Mouse (Mus musculus) heart, adult 9 months (tissue): ENCODE results near the gene Klf8.
"Not testable (repeated sequence)": the region's sequence is repeated elsewhere in the genome, so short reads cannot be mapped to it uniquely, and the experiment has no call there.

Source experiments
- DNase-seq, 2 experiments: peaks; one replicate each; pipeline ENCODE4 v3.0.0; 2022; ENCODE audit warnings: low spot score in 2 of 2

Gene Klf8

DNA sequence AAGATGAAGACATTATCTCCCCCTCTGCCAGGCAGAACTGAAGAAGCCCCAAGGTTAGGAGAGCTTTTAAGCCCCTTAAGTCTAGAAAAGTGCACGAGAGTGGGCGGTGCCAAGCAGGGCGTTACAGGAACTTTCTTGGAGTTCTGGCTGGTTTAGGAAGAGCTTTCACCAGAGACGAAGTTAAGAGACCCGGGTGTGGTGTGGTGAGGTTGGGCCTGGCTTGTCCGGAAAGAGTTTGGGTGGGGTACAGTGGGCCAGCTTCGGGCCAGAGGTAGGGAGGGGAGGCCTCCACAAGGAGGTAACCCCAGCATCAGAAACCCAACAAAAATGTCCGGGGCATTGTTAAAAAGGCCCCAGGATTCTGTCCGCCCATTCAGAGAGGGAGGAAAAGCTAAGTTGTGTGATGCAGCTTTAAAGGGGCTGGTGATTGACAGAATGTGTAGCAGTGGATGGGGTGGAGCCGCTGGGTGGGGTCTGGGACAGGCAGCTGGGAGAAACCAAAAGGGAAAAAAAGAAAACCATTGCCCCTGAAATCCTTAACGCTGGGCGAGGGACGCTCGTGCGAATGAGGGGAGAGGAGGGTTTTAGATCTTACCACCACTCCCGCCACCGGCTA, at the start of gene Klf8:
Gene Klf8 (plus strand): TSS at position 163 of the 616 bp plus-strand sequence.
- DNase-seq = peak in 1 of 2 experiments; percentile 0

GRCm38 (mm10) chrX:153199185-153199584, 38.1 kb upstream of the Klf8 start:
- not testable (repeated sequence) for DNase-seq

DNA sequence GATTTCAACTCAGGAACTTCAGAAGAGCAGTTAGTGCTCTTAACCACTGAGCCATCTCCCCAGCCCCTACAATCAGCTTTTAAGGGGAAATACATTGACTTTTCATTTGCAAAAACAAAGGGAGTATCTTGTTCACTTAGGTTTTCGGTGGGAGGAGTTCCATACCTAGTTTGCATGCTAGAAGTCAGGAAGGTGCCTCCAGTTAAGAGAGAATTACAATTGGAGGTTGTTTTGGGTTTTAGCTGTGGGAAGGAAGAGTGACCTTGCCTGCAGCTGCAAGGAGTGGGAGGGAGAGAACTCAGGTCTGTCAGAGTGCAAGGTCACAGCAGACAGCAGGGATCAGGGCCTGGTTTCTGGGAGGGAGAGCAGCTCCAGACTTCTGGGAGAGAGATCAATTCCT, 26.2 kb upstream of the Klf8 start:
- no peak for DNase-seq

DNA sequence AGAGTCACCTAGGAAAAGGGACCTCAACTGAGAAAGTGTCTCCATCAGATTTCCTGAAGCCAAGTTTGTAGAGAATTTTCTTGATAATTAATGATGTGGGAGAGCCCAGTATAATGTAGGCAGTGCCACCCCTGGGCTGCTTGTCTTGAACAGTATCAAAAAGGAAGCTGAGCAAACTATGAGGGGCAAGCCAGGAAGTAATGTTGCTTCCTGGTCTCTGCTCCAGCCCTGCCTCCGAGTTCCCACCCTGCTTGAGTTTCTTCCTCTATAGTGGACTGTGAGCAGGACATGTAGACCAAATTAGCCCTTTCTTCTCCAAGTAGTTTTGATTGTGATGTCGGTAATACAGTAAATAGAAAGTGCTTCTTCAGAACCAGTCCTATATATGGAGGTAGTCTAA, 6.0 kb upstream of the Klf8 start:
- DNase-seq = no peak

DNA sequence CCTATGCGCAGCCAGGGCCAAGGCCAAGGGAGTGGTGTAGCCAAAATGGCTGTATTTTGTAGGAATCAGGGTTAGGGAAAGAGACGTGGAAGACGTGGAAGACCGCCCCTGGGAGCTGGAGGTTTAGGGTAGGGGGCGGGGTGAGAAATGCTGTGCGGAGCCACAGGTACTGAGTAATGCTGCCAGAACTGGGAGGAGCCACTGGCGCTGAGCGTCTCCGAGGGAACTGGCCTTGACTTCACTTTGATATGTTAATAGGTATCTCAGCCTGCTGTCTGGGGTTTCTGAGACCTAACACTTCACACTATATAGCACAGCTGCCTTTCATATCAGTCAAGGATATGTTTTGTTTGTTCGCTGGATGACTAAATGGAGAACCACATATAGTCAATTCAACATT, 4.0 kb upstream of the Klf8 start:
- DNase-seq = no peak

DNA sequence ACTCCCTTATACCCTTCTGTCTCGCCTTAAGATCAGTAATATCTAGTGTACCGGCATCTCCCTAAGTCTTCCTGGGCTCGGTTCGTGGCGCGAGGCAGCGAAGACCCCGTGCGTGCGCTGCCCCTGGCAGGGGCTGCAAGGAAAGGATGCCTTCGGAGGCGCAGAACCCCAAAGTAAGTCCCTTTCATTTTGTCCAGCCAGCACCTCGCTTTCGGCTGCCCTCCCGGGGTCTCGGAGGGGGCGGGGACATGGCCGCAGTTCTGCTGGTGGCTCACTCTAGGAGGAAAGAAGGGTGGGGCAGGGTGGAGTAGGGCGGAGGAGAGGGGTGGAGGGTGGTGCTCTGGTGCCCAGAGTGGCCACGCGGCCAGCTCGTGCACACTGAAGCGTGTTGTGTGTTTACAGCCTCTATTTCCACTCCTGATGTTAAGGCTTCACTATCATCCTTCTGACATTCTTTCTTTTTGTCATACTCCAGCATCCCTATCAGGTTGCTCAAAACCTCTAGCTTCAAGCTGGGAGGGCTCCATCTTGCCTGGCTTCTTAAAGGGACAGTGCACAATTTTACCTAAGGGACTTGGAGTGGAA, 746 bp downstream of the Klf8 start:
- DNase-seq = peak in 1 of 2 experiments; percentile 1

DNA sequence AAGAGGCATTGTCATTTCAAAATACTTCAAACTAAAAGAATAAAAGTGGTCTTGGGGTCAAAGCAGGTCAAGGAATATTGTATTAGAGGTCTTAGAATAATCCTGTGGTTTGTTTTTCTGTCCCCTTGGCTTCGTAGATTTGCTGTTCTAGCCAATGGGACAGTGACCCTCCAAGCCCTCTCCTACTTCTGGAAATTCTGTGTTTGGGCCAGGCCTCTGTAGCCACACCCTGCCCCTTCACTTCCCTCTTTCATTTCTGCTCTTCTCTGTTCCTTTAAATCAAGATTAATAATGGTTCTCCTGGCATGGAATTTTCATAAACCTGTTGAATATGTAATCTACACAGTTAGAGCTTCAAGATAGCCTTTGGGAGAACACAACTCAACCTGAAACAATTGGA, 17.0 kb downstream of the Klf8 start:
- no peak for DNase-seq

GRCm38 (mm10) chrX:153255504-153255903, 18.2 kb downstream of the Klf8 start:
- DNase-seq = no peak

GRCm38 (mm10) chrX:153282185-153282584, 44.9 kb downstream of the Klf8 start:
- no peak for DNase-seq

DNA sequence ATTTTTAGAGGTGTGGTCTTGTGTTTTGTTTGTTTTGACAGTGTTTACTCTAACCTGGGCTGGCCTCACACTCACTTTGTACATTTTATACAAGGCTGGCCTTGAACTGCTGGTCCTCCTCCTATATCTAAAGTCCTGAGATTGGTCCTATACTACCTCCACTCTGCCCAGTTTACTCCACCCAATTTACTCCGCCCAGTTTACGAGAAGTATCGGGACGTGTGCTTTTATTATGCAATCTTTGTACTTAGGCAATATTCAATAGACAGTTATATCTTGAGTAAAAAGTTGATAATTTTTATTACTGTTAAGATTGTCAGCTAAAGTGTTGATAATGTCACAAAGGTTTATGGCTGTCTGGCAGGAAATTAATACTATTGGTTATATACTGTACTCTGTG, 74.1 kb downstream of the Klf8 start:
- DNase-seq = no peak

GRCm38 (mm10) chrX:153323105-153323504, 85.8 kb downstream of the Klf8 start:
- no peak for DNase-seq

DNA sequence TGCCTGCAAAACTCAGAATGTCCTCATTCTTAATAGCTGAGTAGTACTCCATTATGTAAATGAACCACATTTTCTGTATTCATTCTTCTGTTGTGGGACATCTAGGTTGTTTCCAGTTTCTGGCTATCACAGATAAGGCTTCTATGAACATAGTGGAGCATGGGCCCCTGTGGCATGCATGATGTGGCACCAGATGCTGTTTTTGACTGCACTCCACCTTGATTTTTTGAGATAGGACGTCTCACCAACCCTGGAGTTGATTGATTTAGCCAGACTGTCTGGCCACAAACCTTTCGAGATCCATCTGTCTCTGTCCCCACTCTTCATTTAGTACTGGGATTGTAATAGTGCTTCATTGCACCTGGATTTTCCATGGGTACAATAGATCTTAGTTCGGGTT, 96.9 kb downstream of the Klf8 start:
- not testable (repeated sequence) for DNase-seq

GRCm38 (mm10) chrX:153359331-153360215, 122.3 kb downstream of the Klf8 start:
- peak; percentile 4 to 14 for DNase-seq

- no peak for DNase-seq
These were observed 122.9 kb downstream of the Klf8 start for GRCm38 (mm10) chrX:153360216-153360590.

- no peak for DNase-seq
These were observed 123.5 kb downstream of the Klf8 start for GRCm38 (mm10) chrX:153360666-153361269.

DNA sequence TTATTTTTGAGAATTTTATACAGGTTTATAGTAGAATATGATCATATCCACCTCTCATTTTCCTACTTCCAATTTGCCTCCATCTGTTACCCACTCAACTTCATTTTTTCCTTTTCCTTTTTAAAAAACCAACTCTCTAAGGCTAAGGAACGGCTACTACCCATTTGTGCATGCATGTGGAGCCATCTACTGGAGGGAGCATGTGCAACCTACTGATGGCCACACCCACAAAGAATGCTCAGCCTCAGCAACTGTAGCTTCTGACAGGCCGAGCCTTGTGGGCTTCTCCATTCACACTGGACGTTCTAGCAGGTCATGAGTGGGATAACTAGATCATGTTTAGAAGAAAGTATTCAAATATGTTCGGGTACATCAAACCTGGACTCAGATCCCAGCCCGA, 129.5 kb downstream of the Klf8 start:
- peak; percentile 1 to 11 for DNase-seq

DNA sequence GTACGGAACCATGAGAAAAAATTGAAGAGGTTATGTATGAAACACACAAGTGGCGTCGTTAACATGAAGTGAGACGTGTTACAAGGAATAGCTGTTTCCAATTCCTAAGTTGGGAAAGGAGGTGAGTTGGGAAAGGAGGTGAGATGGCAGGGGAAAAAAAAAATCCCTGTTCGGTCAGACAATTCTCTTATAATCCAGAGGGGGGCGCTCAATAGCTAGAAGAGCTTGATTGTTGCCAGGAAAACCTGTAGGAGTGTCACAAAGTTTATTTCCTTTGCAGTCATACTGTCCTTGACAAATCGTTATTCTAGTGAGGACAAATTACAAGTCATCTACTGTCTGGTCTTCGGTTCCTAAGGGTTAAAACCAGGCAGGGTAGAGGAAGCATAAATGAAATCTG, 132.5 kb downstream of the Klf8 start:
- DNase-seq = no peak

GRCm38 (mm10) chrX:153375105-153375504, 137.8 kb downstream of the Klf8 start:
- no peak for DNase-seq

GRCm38 (mm10) chrX:153381753-153382152, 144.5 kb downstream of the Klf8 start:
- DNase-seq = no peak

DNA sequence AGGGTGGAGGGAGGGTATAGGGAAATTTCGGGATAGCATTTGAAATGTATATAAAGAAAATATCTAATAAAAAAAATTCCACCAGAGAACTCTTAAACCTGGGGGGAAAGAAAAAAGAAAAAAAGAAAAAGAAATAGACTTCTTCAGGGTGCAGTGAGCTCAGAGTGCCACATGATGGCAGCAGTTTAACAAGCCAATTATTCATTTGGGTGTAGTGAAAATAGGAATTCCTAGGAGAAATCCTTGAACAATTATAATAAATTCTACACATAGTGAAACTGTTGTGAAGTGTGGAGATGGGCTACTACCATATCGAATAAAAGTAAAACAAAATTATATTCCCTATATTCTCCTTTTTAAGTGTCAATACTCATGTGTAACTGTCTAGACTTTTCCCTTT, 152.0 kb downstream of the Klf8 start:
- no peak for DNase-seq

DNA sequence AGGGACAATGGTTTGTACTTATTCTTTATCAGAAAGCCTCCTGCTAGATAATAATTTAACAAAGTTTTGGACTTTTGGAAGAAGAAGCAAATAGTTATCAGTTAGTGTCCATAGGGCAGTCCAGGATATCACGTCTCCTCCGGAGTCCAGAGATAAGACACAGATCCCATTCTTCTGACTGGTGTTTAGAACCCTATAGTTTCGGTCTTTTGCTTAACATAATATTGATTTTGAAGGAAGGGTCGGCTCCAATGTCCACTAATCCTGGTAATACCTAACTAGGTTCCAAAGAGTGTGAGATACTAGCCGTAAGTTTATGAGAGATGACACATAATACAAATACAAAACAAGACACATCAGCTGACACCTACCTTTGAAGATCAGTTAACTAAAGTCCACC, 179.8 kb downstream of the Klf8 start:
- no peak for DNase-seq

DNA sequence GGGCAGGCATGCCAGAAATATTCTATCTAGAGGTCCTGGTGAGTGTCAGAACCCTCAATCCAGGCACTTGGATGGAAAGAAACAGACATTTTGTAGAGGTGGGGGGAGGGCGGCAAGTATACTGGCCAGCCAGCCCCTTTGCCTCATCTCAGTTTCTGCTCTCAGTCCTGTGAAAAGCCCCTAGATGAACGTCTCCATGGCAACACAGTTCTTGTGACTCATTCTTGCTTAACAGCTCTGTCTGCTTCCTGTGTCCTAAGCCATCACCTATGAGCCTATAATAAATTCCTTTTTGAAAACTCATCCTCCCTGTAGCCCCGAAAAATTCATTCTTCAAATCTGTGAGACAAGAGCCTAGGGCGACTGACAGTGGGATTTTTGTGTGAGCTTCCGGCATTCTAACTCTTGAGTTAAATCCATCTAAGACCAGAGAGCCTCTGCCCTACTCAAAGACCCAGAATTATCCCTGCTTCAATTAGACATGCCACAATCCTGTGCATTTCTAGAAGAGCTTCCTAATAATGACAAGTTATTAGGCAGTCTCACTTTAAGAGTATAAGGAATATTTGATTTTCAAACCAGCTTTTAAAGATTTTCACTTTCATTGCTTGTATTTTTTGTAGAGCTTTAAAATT, 196.5 kb downstream of the Klf8 start:
- DNase-seq = no peak
